Mouse (Mus musculus): ENCODE data around the gene Gm12790. TPM values are rescaled to one million over a fixed set of nuclear protein-coding genes. Genes with fewer than 3 reads are reported as not detected.

Gm12790 gene
- polyA plus RNA-seq (2012; rRNA removed), result not detected in 2 replicates

DNA sequence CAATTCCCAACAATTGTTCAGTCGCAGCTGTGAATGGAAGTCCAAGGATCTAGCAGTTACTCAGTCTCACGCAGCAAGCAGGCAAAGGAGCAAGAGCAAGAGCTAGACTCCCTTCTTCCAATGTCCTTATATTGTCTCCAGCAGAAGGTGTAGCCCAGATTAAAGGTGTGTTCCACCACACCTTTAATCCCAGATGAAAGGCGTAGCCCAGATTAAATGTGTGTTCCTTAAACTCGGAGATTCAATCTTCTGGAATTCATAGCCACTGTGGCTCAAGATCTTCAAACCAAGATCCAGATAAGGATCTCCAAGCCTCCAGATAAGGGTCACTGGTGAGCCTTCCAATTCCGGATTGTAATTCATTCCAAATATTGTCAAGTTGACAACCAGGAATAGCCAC, at the start of gene Gm12790:
Gm12790 (minus strand) TSS at position 101 of the 400 bp plus-strand sequence.

GRCm38 (mm10) chr4:101986326-101986725, 5.5 kb upstream of the Gm12790 start, which contains the start of gene Gm12789:
Gene Gm12789 (plus strand): TSS chr4:101986626.

DNA sequence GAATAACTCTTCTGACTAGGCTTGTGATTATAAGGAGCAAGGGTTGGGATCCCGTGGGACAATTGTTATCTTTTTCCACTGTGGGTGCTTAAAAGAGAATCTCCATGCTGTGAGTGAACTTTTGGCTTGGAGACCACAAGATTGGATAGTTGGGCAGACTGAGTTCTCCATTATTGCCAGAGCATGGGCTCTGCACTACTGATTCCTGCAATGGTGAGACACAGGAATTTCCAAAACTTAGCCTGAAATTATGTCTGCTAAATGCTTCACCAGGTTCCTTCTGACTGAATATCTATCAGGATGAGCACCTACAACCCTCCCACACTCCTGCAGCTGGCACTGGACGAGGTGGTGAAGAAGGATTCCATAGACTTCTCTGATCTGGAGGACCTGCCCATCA, 40.7 kb downstream of the Gm12790 start, which contains the start of gene Gm12794:
Gm12794 (plus strand) TSS at position 301 of the 400 bp plus-strand sequence.

Other genes starting within 250 kb of the Gm12790 start
- gene B020004J07Rik, start 137.0 kb downstream of the Gm12790 start, polyA plus RNA-seq (2012; rRNA removed), result not detected in 2 replicates
- gene C130073F10Rik, start 87.3 kb downstream of the Gm12790 start, polyA plus RNA-seq (2012; rRNA removed), result not detected in 2 replicates
- not detected in 2 replicates for gene Gm12800, start 71.9 kb downstream of the Gm12790 start, polyA plus RNA-seq (2012; rRNA removed)
- gene Gm12794, start 40.6 kb downstream of the Gm12790 start, polyA plus RNA-seq (2012; rRNA removed), result not detected in 2 replicates
- not detected in 2 replicates for gene Gm12789, start 5.6 kb upstream of the Gm12790 start, polyA plus RNA-seq (2012; rRNA removed)
- gene Pde4b, start 106.5 kb upstream of the Gm12790 start, polyA plus RNA-seq (2012; rRNA removed), result 24.1 and 25.9 TPM in 2 replicates